ENCODE assay signal across 8 mouse cellular contexts in genomic region chr11:118355205-118355604, GRCm38 (mm10). TPM values are rescaled to one million over a fixed set of nuclear protein-coding genes. Genes with fewer than 3 reads are reported as not detected.
A peak's percentile ranks its signal among the peaks of the same experiment; 100 is the strongest.
DNase-seq lines count a peak whose midpoint lies in the region; ATAC-seq and TF ChIP-seq lines count a peak whose summit lies in the region.

No protein-coding gene starts in this region.

- peak overlapping the region; percentile 98 for H3K9ac ChIP-seq in embryonic facial prominence, embryonic 15.5 days
- peak overlapping the region; percentile 91 for H3K9ac ChIP-seq in heart, embryonic 12.5 days
- peak overlapping the region; percentile 91 for H3K9ac ChIP-seq in kidney, embryonic 16.5 days (replicated peaks; ENCODE audit: low read length)
- H3K9ac ChIP-seq in liver, adult 2 months (ENCODE audit: low read depth, low read length): peak overlapping the region; percentile 86

- H3K4me2 ChIP-seq in embryonic facial prominence, embryonic 15.5 days (replicated peaks): peak overlapping the region; percentile 59
- peak overlapping the region; percentile 87 for H3K4me2 ChIP-seq in heart, embryonic 12.5 days
- peak overlapping the region; percentile 66 for H3K4me2 ChIP-seq in kidney, embryonic 16.5 days (replicated peaks; ENCODE audit: low read depth, low read length)
- peak overlapping the region; percentile 92 for H3K4me2 ChIP-seq in myocyte (ENCODE audit: low read depth)

- H3K36me3 ChIP-seq in embryonic facial prominence, embryonic 15.5 days: 0 out of 2 replicates have a peak, but pooled peaks cover 4% of the 10 kb centered on the region
- H3K36me3 ChIP-seq in heart, embryonic 12.5 days: peaks cover 8% of the 10 kb centered on the region; the same call in 1 of the 2 replicates
- no peaks in the 10 kb centered on the region for H3K36me3 ChIP-seq in kidney, embryonic 16.5 days (ENCODE audit: insufficient read depth, low read length)
- H3K36me3 ChIP-seq in liver, adult 2 months (ENCODE audit: control insufficient read depth, insufficient read depth, low read length): no peaks in the 10 kb centered on the region
- H3K36me3 ChIP-seq in myocyte (ENCODE audit: control insufficient read depth, insufficient read depth): peaks cover 4% of the 10 kb centered on the region

- peak overlapping the region; percentile 79 for H3K27ac ChIP-seq in bone marrow, adult 2 months (ENCODE audit: control insufficient read depth, insufficient read depth, low read depth, low read length, poor library complexity)
- H3K27ac ChIP-seq in embryonic facial prominence, embryonic 15.5 days (replicated peaks): peak overlapping the region; percentile 96
- H3K27ac ChIP-seq in heart, embryonic 12.5 days (ENCODE audit: poor library complexity, severe bottlenecking): peak overlapping the region; percentile 80
- H3K27ac ChIP-seq in kidney, embryonic 16.5 days (ENCODE audit: low read length): peak overlapping the region; percentile 85
- H3K27ac ChIP-seq in liver, adult 2 months (replicated peaks; ENCODE audit: insufficient read depth, low read depth, low read length): peak overlapping the region; percentile 46; the same call in 1 of the 2 replicates

- H3K4me1 ChIP-seq in bone marrow, adult 2 months (ENCODE audit: control insufficient read depth, insufficient read depth, low read length): no peaks in the 10 kb centered on the region; the same call in 1 of the 2 replicates
- H3K4me1 ChIP-seq in embryonic facial prominence, embryonic 15.5 days: peaks cover 40% of the 10 kb centered on the region
- H3K4me1 ChIP-seq in heart, embryonic 12.5 days (replicated peaks): peaks cover 28% of the 10 kb centered on the region
- H3K4me1 ChIP-seq in kidney, embryonic 16.5 days (ENCODE audit: insufficient read depth, low read length): peaks cover 28% of the 10 kb centered on the region
- H3K4me1 ChIP-seq in liver, adult 2 months (ENCODE audit: control insufficient read depth, insufficient read depth, low read length): 0 out of 2 replicates have a peak, but pooled peaks cover 2% of the 10 kb centered on the region

- no peaks in the 10 kb centered on the region for H3K9me3 ChIP-seq in embryonic facial prominence, embryonic 15.5 days (replicated peaks)
- H3K9me3 ChIP-seq in heart, embryonic 12.5 days (replicated peaks): no peaks in the 10 kb centered on the region
- no peaks in the 10 kb centered on the region for H3K9me3 ChIP-seq in kidney, embryonic 16.5 days (ENCODE audit: low read length)

- ATAC-seq in embryonic facial prominence, embryonic 15.5 days (ENCODE audit: insufficient number of reproducible peaks, low FRiP score, low TSS enrichment, low read depth): peak; percentile 91
- ATAC-seq in heart, embryonic 12.5 days (ENCODE audit: insufficient number of reproducible peaks, low FRiP score): peak; percentile 88
- peak; percentile 89 for ATAC-seq in kidney, embryonic 16.5 days (ENCODE audit: low FRiP score, low TSS enrichment)

- peak; percentile 75; the same call in 1 of the 2 replicates for TF ChIP-seq POLR2A in bone marrow, adult 2 months (IDR thresholded peaks at IDR 0.05; ENCODE audit: borderline replicate concordance, control insufficient read depth, low read depth, low read length)
- 0 out of 2 replicates have a peak, but pooled peaks have one; percentile 37 for TF ChIP-seq POLR2A in liver, adult 2 months (IDR thresholded peaks at IDR 0.05; ENCODE audit: extremely low read depth, insufficient read depth, low read length)
- peak; percentile 98 for TF ChIP-seq POLR2A in myocyte (IDR thresholded peaks at IDR 0.05; ENCODE audit: insufficient read length, low read depth)

- WGBS in bone marrow, adult 2 months: under 1% methylated on average over 43 of the region's 43 CpGs
- 0% methylated on average over 35 of the region's 43 CpGs for WGBS in embryonic facial prominence, embryonic 15.5 days
- WGBS in heart, embryonic 12.5 days: under 1% methylated on average over 35 of the region's 43 CpGs
- WGBS in kidney, embryonic 16.5 days: under 1% methylated on average over 41 of the region's 43 CpGs
- under 1% methylated on average over 42 of the region's 43 CpGs for WGBS in liver, adult 2 months

- peak overlapping the region; percentile 78 for H3ac ChIP-seq in myocyte (ENCODE audit: control insufficient read depth, insufficient read length)

- peak; percentile 48; the same call in 1 of the 2 replicates for TF ChIP-seq CTCF in bone marrow, adult 2 months (IDR thresholded peaks at IDR 0.05; ENCODE audit: control insufficient read depth, insufficient read depth, low read length)
- peak; percentile 51; the same call in 1 of the 2 replicates for TF ChIP-seq CTCF in liver, adult 2 months (IDR thresholded peaks at IDR 0.05; ENCODE audit: low read depth, low read length)

- H3K27me3 ChIP-seq in embryonic facial prominence, embryonic 15.5 days: no peaks in the 10 kb centered on the region
- no peaks in the 10 kb centered on the region for H3K27me3 ChIP-seq in heart, embryonic 12.5 days (replicated peaks)
- H3K27me3 ChIP-seq in kidney, embryonic 16.5 days (ENCODE audit: insufficient read depth, low read length): no peaks in the 10 kb centered on the region
- H3K27me3 ChIP-seq in liver, adult 2 months (ENCODE audit: control insufficient read depth, insufficient read depth, low read length): peaks cover 4% of the 10 kb centered on the region; the same call in 1 of the 2 replicates
- H3K27me3 ChIP-seq in myocyte (ENCODE audit: control insufficient read depth, insufficient read depth, insufficient read length): no peaks in the 10 kb centered on the region

- DNase-seq in 3134 (ENCODE audit: extremely low read depth, insufficient read length, low spot score): peak; percentile 89
- no peak for DNase-seq in liver, adult 2 months (ENCODE audit: extremely low read depth, low read depth, low spot score)
- DNase-seq in spleen, postnatal 36 days (ENCODE audit: low spot score in 2 of 2): peak; percentile 69 to 76

- peak overlapping the region; percentile 63 for H3K4me3 ChIP-seq in bone marrow, adult 2 months (replicated peaks; ENCODE audit: control insufficient read depth, low read depth, low read length)
- peak overlapping the region; percentile 88 for H3K4me3 ChIP-seq in embryonic facial prominence, embryonic 15.5 days (replicated peaks)
- peak overlapping the region; percentile 81 for H3K4me3 ChIP-seq in heart, embryonic 12.5 days
- H3K4me3 ChIP-seq in kidney, embryonic 16.5 days (ENCODE audit: low read length): peak overlapping the region; percentile 72
- H3K4me3 ChIP-seq in liver, adult 2 months (ENCODE audit: insufficient read depth, low read depth, low read length): peak overlapping the region; percentile 64
- peak overlapping the region; percentile 70 for H3K4me3 ChIP-seq in myocyte

- no peaks in the 10 kb centered on the region for H3K79me2 ChIP-seq in liver, adult 2 months (ENCODE audit: control insufficient read depth, insufficient read depth, low read length)
- peaks cover 51% of the 10 kb centered on the region for H3K79me2 ChIP-seq in myocyte (ENCODE audit: control insufficient read depth, insufficient read depth)

TF ChIP-seq in myocyte, 11 proteins besides CTCF, POLR2A, EP300 and RAD21 (continues in another document):
- TF ChIP-seq TCF3 (IDR thresholded peaks at IDR 0.05; ENCODE audit: insufficient read length, low read depth) (peak; percentile 3), MYOD1 (IDR thresholded peaks at IDR 0.05; ENCODE audit: control insufficient read depth in 1 of 3, insufficient read length in 2 of 3, low read depth in 2 of 3) (peak in 2 of 3 experiments; percentile 65 to 82), CEBPB (IDR thresholded peaks at IDR 0.05; ENCODE audit: insufficient read depth, poor library complexity, severe bottlenecking) (no peak), TCF12 (IDR thresholded peaks at IDR 0.05; ENCODE audit: insufficient read depth, poor library complexity, severe bottlenecking) (no peak), MAX (IDR thresholded peaks at IDR 0.05; ENCODE audit: low read depth) (no peak), SRF (IDR thresholded peaks at IDR 0.05; ENCODE audit: control insufficient read depth, insufficient read length, low read depth) (peak; percentile 76), MYOG (IDR thresholded peaks at IDR 0.05; ENCODE audit: control insufficient read depth in 1 of 3, insufficient read depth in 1 of 3, insufficient read length in 2 of 3, low read depth in 2 of 3) (peak in 2 of 3 experiments; percentile 69 to 81), POLR2AphosphoS2 (IDR thresholded peaks at IDR 0.05; ENCODE audit: insufficient read length, low read depth) (peak; percentile 94), USF1 (IDR thresholded peaks at IDR 0.05; ENCODE audit: low read depth) (no peak), REST (IDR thresholded peaks at IDR 0.05; ENCODE audit: insufficient read depth, insufficient read length) (no peak)

RNA-seq across cellular contexts. Expression of gene Timp2, which starts 0.3 kb away (rescaled TPM):
- 6.5 and 37.6 TPM in 2 replicates for polyA plus RNA-seq in bone marrow, adult 2 months (2011; ENCODE audit: insufficient read depth, insufficient read length, low replicate concordance, missing spikeins)
- 163 and 170 TPM in 2 replicates for polyA plus RNA-seq in embryonic facial prominence, embryonic 15.5 days (2015; fragmentation: Nextera tagmentation; extraction: Ambion mirVana)
- polyA plus RNA-seq in heart, embryonic 12.5 days (2016; fragmentation: Nextera tagmentation; extraction: Ambion mirVana): 68.9 and 72.1 TPM in 2 replicates
- polyA plus RNA-seq in kidney, embryonic 16.5 days (2015; fragmentation: Nextera tagmentation; extraction: Ambion mirVana): 84.6 TPM in 2 replicates
- total RNA-seq in liver, adult 2 months (2014; rRNA removed): 2.6 and 4.6 TPM in 2 replicates
- polyA plus RNA-seq in liver, adult 2 months (2012; rRNA removed): 7.7 and 7.9 TPM in 2 replicates
- polyA plus RNA-seq in myocyte (2012; fragmentation: generic; extraction: Trizol): 321 TPM

RNA-seq across cellular contexts. Expression of gene Cep295nl, which starts 12.9 kb away (rescaled TPM):
- 1.4 and 1.5 TPM in 2 replicates for polyA plus RNA-seq in bone marrow, adult 2 months (2011; ENCODE audit: insufficient read depth, insufficient read length, low replicate concordance, missing spikeins)
- polyA plus RNA-seq in embryonic facial prominence, embryonic 15.5 days (2015; fragmentation: Nextera tagmentation; extraction: Ambion mirVana): 0.59 and 0.64 TPM in 2 replicates
- polyA plus RNA-seq in heart, embryonic 12.5 days (2016; fragmentation: Nextera tagmentation; extraction: Ambion mirVana): 0.23 and 0.24 TPM in 2 replicates
- polyA plus RNA-seq in kidney, embryonic 16.5 days (2015; fragmentation: Nextera tagmentation; extraction: Ambion mirVana): 0.37 and 0.39 TPM in 2 replicates
- total RNA-seq in liver, adult 2 months (2014; rRNA removed): not detected in 2 replicates
- polyA plus RNA-seq in liver, adult 2 months (2012; rRNA removed): not detected in 2 replicates
- polyA plus RNA-seq in myocyte (2012; fragmentation: generic; extraction: Trizol): 0.60 TPM

RNA-seq across cellular contexts. Expression of gene Lgals3bp, which starts 46.7 kb away (rescaled TPM):
- polyA plus RNA-seq in bone marrow, adult 2 months (2011; ENCODE audit: insufficient read depth, insufficient read length, low replicate concordance, missing spikeins): 43.9 and 52.7 TPM in 2 replicates
- polyA plus RNA-seq in embryonic facial prominence, embryonic 15.5 days (2015; fragmentation: Nextera tagmentation; extraction: Ambion mirVana): 15.6 and 19.8 TPM in 2 replicates
- 4.5 and 5.1 TPM in 2 replicates for polyA plus RNA-seq in heart, embryonic 12.5 days (2016; fragmentation: Nextera tagmentation; extraction: Ambion mirVana)
- 14.9 and 18.1 TPM in 2 replicates for polyA plus RNA-seq in kidney, embryonic 16.5 days (2015; fragmentation: Nextera tagmentation; extraction: Ambion mirVana)
- total RNA-seq in liver, adult 2 months (2014; rRNA removed): 20.2 and 23.9 TPM in 2 replicates
- polyA plus RNA-seq in liver, adult 2 months (2012; rRNA removed): 136 and 216 TPM in 2 replicates
- polyA plus RNA-seq in myocyte (2012; fragmentation: generic; extraction: Trizol): 16.4 TPM

Comparison
In these comparisons a context has a peak if more than half of its experiments do, and no peak if none do; other contexts are left out.
1. H3K27ac ChIP-seq: peak in every context shown above with its lines; median percentile 96 in embryonic facial prominence, embryonic 15.5 days; 85 in kidney, embryonic 16.5 days; 80 in heart, embryonic 12.5 days; 79 in bone marrow, adult 2 months; 46 in liver, adult 2 months.
2. POLR2A ChIP-seq: peak in every context shown above with its lines; median percentile 98 in myocyte; 75 in bone marrow, adult 2 months; 37 in liver, adult 2 months.